Mouse (Mus musculus): ENCODE data around the gene Six3.

DNA sequence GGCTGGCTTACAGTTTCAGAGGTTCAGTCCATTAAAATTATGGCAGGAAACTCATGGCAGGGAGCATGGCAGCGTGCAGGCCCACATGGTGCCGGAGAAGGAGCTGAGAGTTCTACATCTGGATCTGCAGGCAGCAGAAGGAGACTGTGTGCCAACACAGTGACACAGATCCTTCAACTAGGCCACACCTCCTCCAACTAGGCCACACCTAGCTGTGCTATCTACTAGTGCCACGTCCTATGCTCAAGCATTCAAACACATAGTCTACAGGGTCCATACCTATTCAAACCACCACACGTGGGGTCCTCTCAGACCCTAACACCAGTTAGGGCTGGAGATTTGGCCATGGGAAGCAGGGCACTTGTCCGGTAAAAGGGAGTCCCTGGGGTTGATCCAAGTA is 27.6 kb upstream of the Six3 start:
- TF ChIP-seq POLR2A (IDR thresholded peaks at IDR 0.05; ENCODE audit: low read depth, low read length) (no peak), CTCF (IDR thresholded peaks at IDR 0.05; ENCODE audit: extremely low read depth, insufficient read length, insufficient replicate concordance, low read depth, low read length) (no peak)
